Mouse (Mus musculus) ES-Bruce4 (cell line): ENCODE measurements around the gene Akap5.

ENCODE experiments used
- EP300 ChIP-seq: IDR thresholded peaks from 2 replicates; pipeline ENCODE4 v1.6.1; 2011; ENCODE audit warnings: low read depth, low read length; ENCODE audit not compliant: insufficient read depth
- POLR2A ChIP-seq: IDR thresholded peaks from one replicate; pipeline ENCODE4 v1.8.1; 2011; ENCODE audit warnings: low read length; ENCODE audit not compliant: insufficient read depth

DNA sequence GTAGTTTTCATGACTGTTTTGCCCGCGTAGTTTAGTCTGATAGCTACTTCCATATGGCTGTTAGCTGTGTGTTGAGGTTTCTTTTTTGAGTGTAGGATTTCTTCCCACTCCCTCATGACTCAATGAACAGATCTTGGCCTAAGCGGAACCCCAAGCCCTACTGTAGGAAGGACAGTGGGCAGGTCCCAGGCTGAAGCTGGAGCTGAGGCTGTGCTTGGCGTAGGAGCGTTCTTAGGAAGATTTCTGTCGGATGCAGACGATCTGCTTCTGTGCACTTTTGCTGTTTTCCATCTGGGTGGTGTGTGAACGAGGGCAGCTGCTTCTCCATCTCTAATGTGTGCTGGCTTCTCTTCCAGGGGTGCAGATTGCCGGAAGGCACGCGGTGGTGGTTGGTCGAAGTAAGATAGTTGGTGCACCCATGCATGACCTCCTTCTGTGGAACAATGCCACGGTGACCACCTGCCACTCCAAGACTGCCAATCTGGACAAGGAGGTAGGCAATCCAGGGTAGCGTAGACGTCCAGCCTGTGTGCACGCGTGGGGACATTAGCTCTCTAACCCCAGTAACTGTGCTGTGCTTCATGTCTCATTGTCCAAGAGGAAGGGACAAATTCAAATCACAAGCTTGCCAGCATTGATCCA is 42.0 kb upstream of the Akap5 start:
- TF ChIP-seq POLR2A: no peak
- TF ChIP-seq EP300: no peak
